Mouse (Mus musculus): ENCODE data around the gene Nek6. TPM values are rescaled to one million over a fixed set of nuclear protein-coding genes. Genes with fewer than 3 reads are reported as not detected.
A peak's percentile ranks its signal among the peaks of the same experiment; 100 is the strongest.

Nek6 gene
- polyA plus RNA-seq, 1 experiment from 2014 or later: 157 TPM

- ChIA-PET CTCF (interaction anchor here (1.1 to 1.7 kb wide), 2 partner anchors 9 to 11 kb away, joined by 3 to 4 read pairs; no protein-coding TSS in a partner anchor), POLR2A (interaction anchor here (1.6 kb wide), 1 partner anchor 23 kb away, joined by 5 read pairs; no protein-coding TSS in a partner anchor)
- in situ Hi-C loops (cut with MboI; ENCODE audit: low pct_unique_long_range_greater_than_20kb): no loop called here
- H3K27me3 ChIP-seq: no peaks in the 10 kb centered on the region
- no peak for TF ChIP-seq CTCF (IDR thresholded peaks at IDR 0.05)
- no peak for ATAC-seq
- DNase-seq (ENCODE audit: low read depth, low spot score): no peak
Observed at GRCm38 (mm10) chr2:38545706-38546105, 34.3 kb downstream of the Nek6 start.

GRCm38 (mm10) chr2:38546222-38546621 lies 34.8 kb downstream of the Nek6 start:
- in situ Hi-C loops (cut with MboI; ENCODE audit: low pct_unique_long_range_greater_than_20kb): no loop called here
- ATAC-seq (peak; percentile 94), DNase-seq (ENCODE audit: low read depth, low spot score) (peak; percentile 80)

GRCm38 (mm10) chr2:38546748-38547147 lies 35.3 kb downstream of the Nek6 start:
- ChIA-PET CTCF (no interaction called here), POLR2A (interaction anchor here (1.6 kb wide), 1 partner anchor 24 kb away, joined by 5 read pairs; no protein-coding TSS in a partner anchor)
- in situ Hi-C loops (cut with MboI; ENCODE audit: low pct_unique_long_range_greater_than_20kb): no loop called here
- no peak for TF ChIP-seq CTCF (IDR thresholded peaks at IDR 0.05)
- no peaks in the 10 kb centered on the region for H3K27me3 ChIP-seq
- ATAC-seq (peak; percentile 29), DNase-seq (ENCODE audit: low read depth, low spot score) (no peak)

More at GRCm38 (mm10) chr2:38546222-38546621, 34.8 kb downstream of the Nek6 start:
- no peaks in the 10 kb centered on the region for H3K27me3 ChIP-seq
- POLR2A ChIA-PET: interaction anchor here (1.6 kb wide), 1 partner anchor 24 kb away, joined by 5 read pairs; no protein-coding TSS in a partner anchor
- no peak for TF ChIP-seq CTCF (IDR thresholded peaks at IDR 0.05)
- CTCF ChIA-PET: interaction anchor here (1.1 kb wide), 1 partner anchor 9 kb away, joined by 3 read pairs; no protein-coding TSS in a partner anchor

- DNase-seq (ENCODE audit: low read depth, low spot score): no peak
- in situ Hi-C loops (cut with MboI; ENCODE audit: low pct_unique_long_range_greater_than_20kb): no loop called here
- ATAC-seq: no peak
- no peak for TF ChIP-seq CTCF (IDR thresholded peaks at IDR 0.05)
- ChIA-PET POLR2A (interaction anchor here (0.6 kb wide), 1 partner anchor 34 kb away, joined by 3 read pairs; no protein-coding TSS in a partner anchor), CTCF (no interaction called here)
- no peaks in the 10 kb centered on the region for H3K27me3 ChIP-seq
Observed at GRCm38 (mm10) chr2:38547793-38548517, 36.5 kb downstream of the Nek6 start.

GRCm38 (mm10) chr2:38552004-38552443 lies 40.6 kb downstream of the Nek6 start:
- TF ChIP-seq CTCF (IDR thresholded peaks at IDR 0.05): no peak
- CTCF ChIA-PET: no interaction called here
- no peaks in the 10 kb centered on the region for H3K27me3 ChIP-seq
- in situ Hi-C loops (cut with MboI; ENCODE audit: low pct_unique_long_range_greater_than_20kb): no loop called here
- no peak for ATAC-seq
- POLR2A ChIA-PET: no interaction called here
- no peak for DNase-seq (ENCODE audit: low read depth, low spot score)

- no peak for DNase-seq (ENCODE audit: low read depth, low spot score)
- in situ Hi-C loops (cut with MboI; ENCODE audit: low pct_unique_long_range_greater_than_20kb): no loop called here
- POLR2A ChIA-PET: no interaction called here
Observed at GRCm38 (mm10) chr2:38554226-38554995, 43.0 kb downstream of the Nek6 start.

GRCm38 (mm10) chr2:38555659-38556058 lies 44.2 kb downstream of the Nek6 start:
- ChIA-PET POLR2A (no interaction called here), CTCF (no interaction called here)
- in situ Hi-C loops (cut with MboI; ENCODE audit: low pct_unique_long_range_greater_than_20kb): no loop called here
- no peaks in the 10 kb centered on the region for H3K27me3 ChIP-seq
- no peak for DNase-seq (ENCODE audit: low read depth, low spot score)
- ATAC-seq: no peak
- TF ChIP-seq CTCF (IDR thresholded peaks at IDR 0.05): no peak

More at GRCm38 (mm10) chr2:38554226-38554995, 43.0 kb downstream of the Nek6 start:
- no peak for ATAC-seq
- no peaks in the 10 kb centered on the region for H3K27me3 ChIP-seq
- TF ChIP-seq CTCF (IDR thresholded peaks at IDR 0.05): no peak
- CTCF ChIA-PET: interaction anchor here (1.5 kb wide), 1 partner anchor 121 kb away, joined by 4 read pairs; no protein-coding TSS in a partner anchor

- in situ Hi-C loops (cut with MboI; ENCODE audit: low pct_unique_long_range_greater_than_20kb): no loop called here
- ATAC-seq: no peak
- CTCF ChIA-PET: no interaction called here
Observed at GRCm38 (mm10) chr2:38556721-38557120, 45.3 kb downstream of the Nek6 start.

GRCm38 (mm10) chr2:38560296-38561227 lies 49.1 kb downstream of the Nek6 start:
- DNase-seq (ENCODE audit: low read depth, low spot score): no peak
- no peak for TF ChIP-seq CTCF (IDR thresholded peaks at IDR 0.05)
- no peak for ATAC-seq

More at GRCm38 (mm10) chr2:38556721-38557120, 45.3 kb downstream of the Nek6 start:
- no peaks in the 10 kb centered on the region for H3K27me3 ChIP-seq
- no peak for TF ChIP-seq CTCF (IDR thresholded peaks at IDR 0.05)
- DNase-seq (ENCODE audit: low read depth, low spot score): no peak
- POLR2A ChIA-PET: no interaction called here

GRCm38 (mm10) chr2:38562596-38562995 lies 51.2 kb downstream of the Nek6 start:
- H3K27me3 ChIP-seq: no peaks in the 10 kb centered on the region
- DNase-seq (ENCODE audit: low read depth, low spot score) (no peak), ATAC-seq (no peak)
- no peak for TF ChIP-seq CTCF (IDR thresholded peaks at IDR 0.05)
- ChIA-PET CTCF (interaction anchor here (1.3 kb wide), 1 partner anchor 29 kb away, joined by 4 read pairs; no protein-coding TSS in a partner anchor), POLR2A (no interaction called here)
- in situ Hi-C loops (cut with MboI; ENCODE audit: low pct_unique_long_range_greater_than_20kb): no loop called here

More at GRCm38 (mm10) chr2:38560296-38561227, 49.1 kb downstream of the Nek6 start:
- ChIA-PET POLR2A (no interaction called here), CTCF (interaction anchor here (1.1 to 1.4 kb wide), 2 partner anchors 14 to 17 kb away, joined by 3 to 4 read pairs; no protein-coding TSS in a partner anchor)
- no peaks in the 10 kb centered on the region for H3K27me3 ChIP-seq
- in situ Hi-C loops (cut with MboI; ENCODE audit: low pct_unique_long_range_greater_than_20kb): no loop called here

Data from Patski (cell line).